Mouse (Mus musculus) cerebellum, postnatal 14 days (tissue): Measurements from ENCODE around the gene Naxe.

Experiments
- DNase-seq, 2 experiments: peaks; one replicate each; pipeline ENCODE4 v3.0.0; 2021; ENCODE audit warnings: mixed read lengths in 2 of 2

Naxe gene

GRCm38 (mm10) chr3:88049532-88049931 is 8.8 kb downstream of the Naxe start:
- DNase-seq = no peak

GRCm38 (mm10) chr3:88042661-88043421 is 15.5 kb downstream of the Naxe start, which contains the start of gene Gpatch4:
Gpatch4 (plus strand) TSS chr3:88043108.
- peak; percentile 93 to 94 for DNase-seq

- DNase-seq = no peak
Observed at GRCm38 (mm10) chr3:88035561-88036293, 22.6 kb downstream of the Naxe start.

- DNase-seq = no peak
Observed at GRCm38 (mm10) chr3:88033506-88033905, 24.8 kb downstream of the Naxe start.

GRCm38 (mm10) chr3:88030608-88031395 is 27.5 kb downstream of the Naxe start:
- DNase-seq = peak in 1 of 2 experiments; percentile 20

GRCm38 (mm10) chr3:88027434-88028186 is 30.7 kb downstream of the Naxe start, which contains the start of gene Hapln2:
Hapln2 (minus strand) TSS chr3:88027583.
- peak in 1 of 2 experiments; percentile 20 for DNase-seq

GRCm38 (mm10) chr3:88026823-88027222 is 31.5 kb downstream of the Naxe start:
- DNase-seq = no peak

GRCm38 (mm10) chr3:88023192-88024074 is 34.9 kb downstream of the Naxe start:
- DNase-seq = peak in 1 of 2 experiments; percentile 19

- DNase-seq = peak; percentile 90 to 93
Observed at GRCm38 (mm10) chr3:88022322-88023191, 35.7 kb downstream of the Naxe start.

GRCm38 (mm10) chr3:88010634-88011265 is 47.5 kb downstream of the Naxe start:
- DNase-seq = peak; percentile 58 to 66
